ENCODE assay signal across 16 mouse cellular contexts in genomic region chr6:142856258-142856874, GRCm38 (mm10). TPM values are rescaled to one million over a fixed set of nuclear protein-coding genes. Genes with fewer than 3 reads are reported as not detected.
DNase-seq lines count a peak whose midpoint lies in the region; ATAC-seq and TF ChIP-seq lines count a peak whose summit lies in the region.
"Had no signal": no experiment of that assay in that cellular context is flagged by ENCODE, and none has a peak within 500 bp of the region (broad histone marks: within the 10 kb centered on the region; RNA-seq: fewer than 3 reads in every experiment).

No protein-coding gene starts in this region.

- H3K9ac ChIP-seq in forebrain, embryonic 11.5 days (ENCODE audit: low read length) = no peak overlapping the region
- H3K9ac ChIP-seq in forebrain, postnatal 0 days = no peak overlapping the region
- no peak overlapping the region for H3K9ac ChIP-seq in liver, embryonic 13.5 days
- H3K9ac ChIP-seq: heart, embryonic 15.5 days; lung, embryonic 15.5 days had no signal

- 79% methylated on average over 3 of the region's 3 CpGs for WGBS in forebrain, embryonic 11.5 days
- WGBS in forebrain, postnatal 0 days = 75% methylated on average over 3 of the region's 3 CpGs
- WGBS in liver, embryonic 13.5 days (ENCODE audit: insufficient replicate concordance) = 35% methylated on average over 3 of the region's 3 CpGs

- TF ChIP-seq CTCF in forebrain, postnatal 0 days (IDR thresholded peaks at IDR 0.05; ENCODE audit: low read depth) = no peak

- no peak for DNase-seq in forebrain, embryonic 11.5 days (ENCODE audit: low spot score)
- DNase-seq in forebrain, postnatal 0 days = no peak
- peak; percentile 15 for DNase-seq in thymus, postnatal 4 days
- no peak for DNase-seq in thymus, adult 18-20 months
- DNase-seq in liver, embryonic 13.5 days = no peak
- peak; percentile 55 for DNase-seq in retina, postnatal 1 day
- DNase-seq in lung, postnatal 4 days = no peak
- no peak for DNase-seq in left cerebral cortex, adult 9 months (ENCODE audit: low spot score in 2 of 2)
- DNase-seq: cerebellum, postnatal 25 days; layer of hippocampus, adult 9-11 months; thymus, postnatal 14 days had no signal

- no peaks in the 10 kb centered on the region for H3K4me1 ChIP-seq in forebrain, embryonic 11.5 days (replicated peaks; ENCODE audit: control insufficient read depth, insufficient read depth, low read length)
- no peaks in the 10 kb centered on the region for H3K4me1 ChIP-seq in forebrain, postnatal 0 days (ENCODE audit: insufficient read depth)
- H3K4me1 ChIP-seq in liver, embryonic 13.5 days (replicated peaks) = no peaks in the 10 kb centered on the region
- H3K4me1 ChIP-seq: heart, embryonic 15.5 days; lung, embryonic 15.5 days had no signal

- no peaks in the 10 kb centered on the region for H3K9me3 ChIP-seq in forebrain, embryonic 11.5 days (ENCODE audit: control insufficient read depth, low read length)
- H3K9me3 ChIP-seq in forebrain, postnatal 0 days (ENCODE audit: low read length) = no peaks in the 10 kb centered on the region
- H3K9me3 ChIP-seq in liver, embryonic 13.5 days (replicated peaks) = no peaks in the 10 kb centered on the region
- H3K9me3 ChIP-seq: heart, embryonic 15.5 days; lung, embryonic 15.5 days had no signal

- ATAC-seq in forebrain, embryonic 11.5 days (replicated peaks; ENCODE audit: low FRiP score) = 0 out of 2 replicates have a peak, but pooled peaks have one; percentile 23
- no peak for ATAC-seq in forebrain, postnatal 0 days
- peak; percentile 31; the same call in 1 of the 2 replicates for ATAC-seq in liver, embryonic 13.5 days (ENCODE audit: low read depth)
- ATAC-seq: intestine, embryonic 16.5 days had no signal

- no peaks in the 10 kb centered on the region for H3K27me3 ChIP-seq in forebrain, embryonic 11.5 days (ENCODE audit: control insufficient read depth, insufficient read depth, low read length)
- no peaks in the 10 kb centered on the region for H3K27me3 ChIP-seq in forebrain, postnatal 0 days (ENCODE audit: insufficient read depth, low read length)
- no peaks in the 10 kb centered on the region for H3K27me3 ChIP-seq in liver, embryonic 13.5 days
- H3K27me3 ChIP-seq: heart, embryonic 15.5 days; lung, embryonic 15.5 days had no signal

- no peak overlapping the region for H3K4me3 ChIP-seq in forebrain, embryonic 11.5 days (ENCODE audit: low read depth, low read length)
- H3K4me3 ChIP-seq in forebrain, postnatal 0 days (ENCODE audit: low read depth, low read length) = no peak overlapping the region
- no peak overlapping the region for H3K4me3 ChIP-seq in liver, embryonic 13.5 days (replicated peaks)
- H3K4me3 ChIP-seq: heart, embryonic 15.5 days; lung, embryonic 15.5 days had no signal

- no peak overlapping the region for H3K4me2 ChIP-seq in forebrain, embryonic 11.5 days (ENCODE audit: low read depth, low read length, severe bottlenecking)
- H3K4me2 ChIP-seq in forebrain, postnatal 0 days (ENCODE audit: low read depth) = no peak overlapping the region
- H3K4me2 ChIP-seq in liver, embryonic 13.5 days = no peak overlapping the region
- H3K4me2 ChIP-seq: heart, embryonic 15.5 days; lung, embryonic 15.5 days had no signal

- no peak overlapping the region for H3K27ac ChIP-seq in forebrain, embryonic 11.5 days (ENCODE audit: low read depth, low read length)
- no peak overlapping the region for H3K27ac ChIP-seq in forebrain, postnatal 0 days (ENCODE audit: low read depth, low read length)
- H3K27ac ChIP-seq in liver, embryonic 13.5 days = no peak overlapping the region
- H3K27ac ChIP-seq: heart, embryonic 15.5 days; lung, embryonic 15.5 days had no signal

- no peaks in the 10 kb centered on the region for H3K36me3 ChIP-seq in forebrain, embryonic 11.5 days (ENCODE audit: control insufficient read depth, insufficient read depth, low read length)
- no peaks in the 10 kb centered on the region for H3K36me3 ChIP-seq in forebrain, postnatal 0 days (ENCODE audit: insufficient read depth)
- H3K36me3 ChIP-seq in liver, embryonic 13.5 days = no peaks in the 10 kb centered on the region
- H3K36me3 ChIP-seq: heart, embryonic 15.5 days; lung, embryonic 15.5 days had no signal

RNA-seq across cellular contexts. Expression of gene Sult6b2, which starts 52.1 kb away (rescaled TPM):
- 0.29 TPM in 1 of 2 replicates, not detected in the other for polyA plus RNA-seq in forebrain, embryonic 11.5 days (2014; fragmentation: Nextera tagmentation; extraction: Ambion mirVana)
- total RNA-seq in forebrain, postnatal 0 days (2014; rRNA removed) = 0.05 and 0.15 TPM in 2 replicates
- 0.12 and 0.24 TPM in 2 replicates for polyA plus RNA-seq in forebrain, postnatal 0 days (2015; fragmentation: Nextera tagmentation; extraction: Ambion mirVana)
- not detected in 2 replicates for polyA plus RNA-seq in liver, embryonic 13.5 days (2015; fragmentation: Nextera tagmentation; extraction: Ambion mirVana)
- total RNA-seq: gastrocnemius, adult 8-10 months had no signal
- polyA plus RNA-seq: heart, embryonic 15.5 days; limb, embryonic 11.5 days; lung, embryonic 15.5 days had no signal

Comparison
In these comparisons a context has a peak if more than half of its experiments do, and no peak if none do; other contexts are left out.
1. DNase-seq: peak in thymus, postnatal 4 days (single experiment) and retina, postnatal 1 day (single experiment); none in forebrain, embryonic 11.5 days (single experiment), forebrain, postnatal 0 days (single experiment), thymus, adult 18-20 months (0 of 2), liver, embryonic 13.5 days (single experiment), lung, postnatal 4 days (0 of 2) and left cerebral cortex, adult 9 months (0 of 2).